Mouse (Mus musculus): ENCODE measurements around the gene Med13l. TPM values are rescaled to one million over a fixed set of nuclear protein-coding genes. Genes with fewer than 3 reads are reported as not detected.

The Med13l gene
- polyA plus RNA-seq, 1 experiment: 21.4 TPM

GRCm38 (mm10) chr5:118688886-118689835 is 128.7 kb downstream of the Med13l start:
- TF ChIP-seq POLR2A (IDR thresholded peaks at IDR 0.05; ENCODE audit: borderline replicate concordance, extremely low read depth, low read depth, low read length): no peak
- no peak for TF ChIP-seq CTCF (IDR thresholded peaks at IDR 0.05; ENCODE audit: insufficient read depth, low read length)
- DNase-seq: peak; percentile 62
- H3K4me1 ChIP-seq (ENCODE audit: control insufficient read depth, insufficient read depth, low read length): peaks cover 3% of the 10 kb centered on the region
- H3K4me3 ChIP-seq (replicated peaks; ENCODE audit: extremely low read depth, low read depth, low read length): no peak overlapping the region
- WGBS: 67% methylated on average over 15 of the region's 15 CpGs

GRCm38 (mm10) chr5:118691025-118691709 is 130.7 kb downstream of the Med13l start:
- Histone ChIP-seq H3K4me1 (ENCODE audit: control insufficient read depth, insufficient read depth, low read length) (peaks cover 3% of the 10 kb centered on the region), H3K4me3 (replicated peaks; ENCODE audit: extremely low read depth, low read depth, low read length) (no peak overlapping the region)
- TF ChIP-seq CTCF (IDR thresholded peaks at IDR 0.05; ENCODE audit: insufficient read depth, low read length) (no peak), POLR2A (IDR thresholded peaks at IDR 0.05; ENCODE audit: borderline replicate concordance, extremely low read depth, low read depth, low read length) (no peak)
- DNase-seq: no peak
- WGBS: 78% methylated on average over 10 of the region's 10 CpGs

GRCm38 (mm10) chr5:118691710-118692040 is 131.2 kb downstream of the Med13l start:
- WGBS: 66% methylated on average over 7 of the region's 7 CpGs
- peaks cover 3% of the 10 kb centered on the region for H3K4me1 ChIP-seq (ENCODE audit: control insufficient read depth, insufficient read depth, low read length)
- no peak overlapping the region for H3K4me3 ChIP-seq (replicated peaks; ENCODE audit: extremely low read depth, low read depth, low read length)
- no peak for DNase-seq
- TF ChIP-seq POLR2A (IDR thresholded peaks at IDR 0.05; ENCODE audit: borderline replicate concordance, extremely low read depth, low read depth, low read length) (no peak), CTCF (IDR thresholded peaks at IDR 0.05; ENCODE audit: insufficient read depth, low read length) (no peak)

GRCm38 (mm10) chr5:118693996-118694395 is 133.5 kb downstream of the Med13l start:
- Histone ChIP-seq H3K4me3 (replicated peaks; ENCODE audit: extremely low read depth, low read depth, low read length) (no peak overlapping the region), H3K4me1 (ENCODE audit: control insufficient read depth, insufficient read depth, low read length) (peaks cover 3% of the 10 kb centered on the region)
- TF ChIP-seq CTCF (IDR thresholded peaks at IDR 0.05; ENCODE audit: insufficient read depth, low read length) (no peak), POLR2A (IDR thresholded peaks at IDR 0.05; ENCODE audit: borderline replicate concordance, extremely low read depth, low read depth, low read length) (no peak)
- DNase-seq: no peak
- WGBS: 90% methylated on average over 9 of the region's 9 CpGs

- H3K4me1 ChIP-seq (ENCODE audit: control insufficient read depth, insufficient read depth, low read length): peaks cover 7% of the 10 kb centered on the region
- DNase-seq: no peak
- no peak for TF ChIP-seq POLR2A (IDR thresholded peaks at IDR 0.05; ENCODE audit: borderline replicate concordance, extremely low read depth, low read depth, low read length)
- no peak overlapping the region for H3K4me3 ChIP-seq (replicated peaks; ENCODE audit: extremely low read depth, low read depth, low read length)
- WGBS: 93% methylated on average over 7 of the region's 7 CpGs
These were observed 136.6 kb downstream of the Med13l start for GRCm38 (mm10) chr5:118697073-118697472.

GRCm38 (mm10) chr5:118700978-118701377 is 140.5 kb downstream of the Med13l start:
- TF ChIP-seq POLR2A (IDR thresholded peaks at IDR 0.05; ENCODE audit: borderline replicate concordance, extremely low read depth, low read depth, low read length) (no peak), CTCF (IDR thresholded peaks at IDR 0.05; ENCODE audit: insufficient read depth, low read length) (no peak)
- Histone ChIP-seq H3K4me1 (ENCODE audit: control insufficient read depth, insufficient read depth, low read length) (peaks cover 10% of the 10 kb centered on the region), H3K4me3 (replicated peaks; ENCODE audit: extremely low read depth, low read depth, low read length) (no peak overlapping the region)
- DNase-seq: no peak
- 76% methylated on average over 4 of the region's 4 CpGs for WGBS

GRCm38 (mm10) chr5:118702674-118703073 is 142.2 kb downstream of the Med13l start:
- no peak for TF ChIP-seq POLR2A (IDR thresholded peaks at IDR 0.05; ENCODE audit: borderline replicate concordance, extremely low read depth, low read depth, low read length)
- no peak for TF ChIP-seq CTCF (IDR thresholded peaks at IDR 0.05; ENCODE audit: insufficient read depth, low read length)
- Histone ChIP-seq H3K4me1 (ENCODE audit: control insufficient read depth, insufficient read depth, low read length) (peaks cover 23% of the 10 kb centered on the region), H3K4me3 (replicated peaks; ENCODE audit: extremely low read depth, low read depth, low read length) (no peak overlapping the region)
- 68% methylated on average over 9 of the region's 9 CpGs for WGBS
- no peak for DNase-seq

- WGBS: 90% methylated on average over 3 of the region's 3 CpGs
- peaks cover 32% of the 10 kb centered on the region for H3K4me1 ChIP-seq (ENCODE audit: control insufficient read depth, insufficient read depth, low read length)
- H3K4me3 ChIP-seq (replicated peaks; ENCODE audit: extremely low read depth, low read depth, low read length): no peak overlapping the region
- no peak for TF ChIP-seq POLR2A (IDR thresholded peaks at IDR 0.05; ENCODE audit: borderline replicate concordance, extremely low read depth, low read depth, low read length)
- peak; percentile 65 for TF ChIP-seq CTCF (IDR thresholded peaks at IDR 0.05; ENCODE audit: insufficient read depth, low read length)
- no peak for DNase-seq
These were observed 143.7 kb downstream of the Med13l start for GRCm38 (mm10) chr5:118704148-118704547.

- TF ChIP-seq CTCF (IDR thresholded peaks at IDR 0.05; ENCODE audit: insufficient read depth, low read length) (no peak), POLR2A (IDR thresholded peaks at IDR 0.05; ENCODE audit: borderline replicate concordance, extremely low read depth, low read depth, low read length) (no peak)
- no peak for DNase-seq
- H3K4me3 ChIP-seq (replicated peaks; ENCODE audit: extremely low read depth, low read depth, low read length): no peak overlapping the region
- WGBS: 82% methylated on average over 9 of the region's 9 CpGs
- peaks cover 39% of the 10 kb centered on the region for H3K4me1 ChIP-seq (ENCODE audit: control insufficient read depth, insufficient read depth, low read length)
These were observed 144.5 kb downstream of the Med13l start for GRCm38 (mm10) chr5:118704960-118705359.
